Mouse (Mus musculus) limb, embryonic 14.5 days (tissue): ENCODE data around the gene Mib2. TPM values are rescaled to one million over a fixed set of nuclear protein-coding genes. Genes with fewer than 3 reads are reported as not detected.

Experiments used
- ATAC-seq: fragments of 200-750 bp; cut with Nextera tagmentation; 2 replicates; pipeline ENCODE4 v1.8.0; 2017; ENCODE audit warnings: low read depth, moderate number of reproducible peaks, moderate TSS enrichment; ENCODE audit not compliant: low FRiP score
- DNase-seq: peaks from one replicate; pipeline ENCODE4 v3.0.0-alpha.2; 2015; ENCODE audit warnings: low spot score
- H3K27ac ChIP-seq: fragments of 300-500 bp; sonication (generic); replicated peaks from 2 replicates; pipeline ENCODE4 v1.5.1; 2014; ENCODE audit warnings: low read depth, mild to moderate bottlenecking, low read length, moderate library complexity, mixed read lengths
- H3K27me3 ChIP-seq: fragments of 300-500 bp; sonication (generic); 2 replicates; pipeline ENCODE4 v1.6.1; 2014; ENCODE audit warnings: low read length, mixed read lengths; ENCODE audit not compliant: control insufficient read depth, insufficient read depth
- H3K36me3 ChIP-seq: fragments of 300-500 bp; sonication (generic); 2 replicates; pipeline ENCODE4 v1.6.1; 2014; ENCODE audit warnings: mild to moderate bottlenecking, low read length, moderate library complexity, mixed read lengths; ENCODE audit not compliant: control insufficient read depth, insufficient read depth
- H3K4me1 ChIP-seq: fragments of 300-500 bp; sonication (generic); 2 replicates; pipeline ENCODE4 v1.6.1; 2014; ENCODE audit warnings: antibody characterized with exemption, low read length, mixed read lengths; ENCODE audit not compliant: control insufficient read depth, insufficient read depth
- H3K4me2 ChIP-seq: fragments of 300-500 bp; sonication (generic); replicated peaks from 2 replicates; pipeline ENCODE4 v1.6.1; 2014; ENCODE audit warnings: low read depth, mild to moderate bottlenecking, low read length, moderate library complexity; ENCODE audit not compliant: severe bottlenecking
- H3K4me3 ChIP-seq: fragments of 300-500 bp; sonication (generic); replicated peaks from 2 replicates; pipeline ENCODE4 v1.5.1; 2014; ENCODE audit warnings: low read length
- H3K9ac ChIP-seq: fragments of 300-500 bp; sonication (generic); 2 replicates; pipeline ENCODE4 v1.6.1; 2014; ENCODE audit warnings: mild to moderate bottlenecking, low read depth, low read length, moderate library complexity; ENCODE audit not compliant: severe bottlenecking
- H3K9me3 ChIP-seq: fragments of 300-500 bp; sonication (generic); 2 replicates; pipeline ENCODE4 v1.6.1; 2016; ENCODE audit warnings: low read length; ENCODE audit not compliant: control insufficient read depth
- POLR2A ChIP-seq: fragments of 200-500 bp; IDR thresholded peaks from 2 replicates; pipeline ENCODE4 v1.8.0; 2012; ENCODE audit warnings: inconsistent platforms, mild to moderate bottlenecking, moderate library complexity, borderline replicate concordance; ENCODE audit not compliant: insufficient read depth, insufficient read length; ENCODE audit errors: extremely low read depth
- WGBS: fragments of 180-500 bp; shearing (Covaris S2); extraction: QIAGEN DNeasy Blood & Tissue Kit; methylation state at CpG from one replicate; pipeline ENCODE4 v1.1.7; 2014; 5-methylcytosine and 5-hydroxymethylcytosine counted together
- polyA plus RNA-seq, 2 experiments: library from polyadenylated mRNA; depleted of rRNA in 1 of 2; stranded (reverse) in 1 of 2; unstranded in 1 of 2; fragments of >200 nt; fragmentation: Nextera tagmentation in 1 of 2; extraction: Ambion mirVana in 1 of 2; gene quantifications; 2 replicates each; pipeline versions ENCODE4 v1.2.1 to v1.2.3; 2012 to 2014

Mib2 gene
- polyA plus RNA-seq, 2 experiments: 29.5 to 77.4 TPM

GRCm38 (mm10) chr4:155611860-155612259 lies 57.1 kb downstream of the Mib2 start:
- DNase-seq: no peak
- Histone ChIP-seq H3K27me3 (no peaks in the 10 kb centered on the region), H3K4me3 (no peak overlapping the region), H3K27ac (no peak overlapping the region), H3K4me2 (no peak overlapping the region), H3K4me1 (no peaks in the 10 kb centered on the region), H3K9me3 (no peaks in the 10 kb centered on the region), H3K9ac (no peak overlapping the region), H3K36me3 (peaks cover 63% of the 10 kb centered on the region)
- WGBS: 90% methylated on average over 3 of the region's 3 CpGs
- ATAC-seq: no peak
- TF ChIP-seq POLR2A: no peak

GRCm38 (mm10) chr4:155606825-155607224 lies 62.2 kb downstream of the Mib2 start:
- H3K9ac ChIP-seq: no peak overlapping the region
- no peaks in the 10 kb centered on the region for H3K9me3 ChIP-seq
- H3K4me3 ChIP-seq: no peak overlapping the region
- H3K27me3 ChIP-seq: no peaks in the 10 kb centered on the region
- H3K4me2 ChIP-seq: no peak overlapping the region
- no peak overlapping the region for H3K27ac ChIP-seq
- DNase-seq (no peak), ATAC-seq (no peak)
- 70% methylated on average over 2 of the region's 2 CpGs for WGBS
- peaks cover 28% of the 10 kb centered on the region for H3K36me3 ChIP-seq
- H3K4me1 ChIP-seq: peaks cover 7% of the 10 kb centered on the region; the same call in 1 of the 2 replicates
- no peak for TF ChIP-seq POLR2A

GRCm38 (mm10) chr4:155605132-155605531 lies 63.9 kb downstream of the Mib2 start:
- 92% methylated on average over 4 of the region's 4 CpGs for WGBS
- ATAC-seq: no peak
- H3K9ac ChIP-seq: no peak overlapping the region
- H3K4me1 ChIP-seq: peaks cover 11% of the 10 kb centered on the region; the same call in 1 of the 2 replicates
- H3K27me3 ChIP-seq: no peaks in the 10 kb centered on the region
- H3K36me3 ChIP-seq: peaks cover 16% of the 10 kb centered on the region
- no peak for TF ChIP-seq POLR2A
- no peaks in the 10 kb centered on the region for H3K9me3 ChIP-seq
- H3K27ac ChIP-seq: no peak overlapping the region
- DNase-seq: no peak
- H3K4me3 ChIP-seq: no peak overlapping the region
- no peak overlapping the region for H3K4me2 ChIP-seq

Other genes with a start within 250 kb of the Mib2 start
- 0.42 and 0.50 TPM in 2 replicates for gene Tmem52, start 200.1 kb downstream of the Mib2 start, polyA plus RNA-seq (2012; rRNA removed)
- not detected in 2 replicates for gene Tmem52, start 200.1 kb downstream of the Mib2 start, polyA plus RNA-seq (2014; fragmentation: Nextera tagmentation; extraction: Ambion mirVana)
- gene Gnb1, start 177.8 kb downstream of the Mib2 start, polyA plus RNA-seq (2012; rRNA removed): 511 and 686 TPM in 2 replicates
- gene Gnb1, start 177.8 kb downstream of the Mib2 start, polyA plus RNA-seq (2014; fragmentation: Nextera tagmentation; extraction: Ambion mirVana): 440 and 493 TPM in 2 replicates
- 78.8 and 91.2 TPM in 2 replicates for gene Nadk, start 106.8 kb downstream of the Mib2 start, polyA plus RNA-seq (2012; rRNA removed)
- 87.9 and 97.1 TPM in 2 replicates for gene Nadk, start 106.8 kb downstream of the Mib2 start, polyA plus RNA-seq (2014; fragmentation: Nextera tagmentation; extraction: Ambion mirVana)
- 10.9 and 13.8 TPM in 2 replicates for gene Slc35e2, start 67.8 kb downstream of the Mib2 start, polyA plus RNA-seq (2012; rRNA removed)
- 8.5 and 10.8 TPM in 2 replicates for gene Slc35e2, start 67.8 kb downstream of the Mib2 start, polyA plus RNA-seq (2014; fragmentation: Nextera tagmentation; extraction: Ambion mirVana)
- 45.3 and 65.6 TPM in 2 replicates for gene Cdk11b, start 44.3 kb downstream of the Mib2 start, polyA plus RNA-seq (2012; rRNA removed)
- gene Cdk11b, start 44.3 kb downstream of the Mib2 start, polyA plus RNA-seq (2014; fragmentation: Nextera tagmentation; extraction: Ambion mirVana): 53.9 and 60.1 TPM in 2 replicates
- not detected in 2 replicates for gene Gm10563, start 23.8 kb downstream of the Mib2 start, polyA plus RNA-seq (2012; rRNA removed)
- gene Gm10563, start 23.8 kb downstream of the Mib2 start, polyA plus RNA-seq (2014; fragmentation: Nextera tagmentation; extraction: Ambion mirVana): not detected in 2 replicates
- gene Mmp23, start 15.8 kb downstream of the Mib2 start, polyA plus RNA-seq (2012; rRNA removed): 34.7 and 42.7 TPM in 2 replicates
- 17.3 and 19.8 TPM in 2 replicates for gene Mmp23, start 15.8 kb downstream of the Mib2 start, polyA plus RNA-seq (2014; fragmentation: Nextera tagmentation; extraction: Ambion mirVana)
- 31.0 and 46.5 TPM in 2 replicates for gene Fndc10, start 25.1 kb upstream of the Mib2 start, polyA plus RNA-seq (2012; rRNA removed)
- 8.1 and 9.4 TPM in 2 replicates for gene Fndc10, start 25.1 kb upstream of the Mib2 start, polyA plus RNA-seq (2014; fragmentation: Nextera tagmentation; extraction: Ambion mirVana)
- gene Ssu72, start 35.6 kb upstream of the Mib2 start, polyA plus RNA-seq (2012; rRNA removed): 105 and 115 TPM in 2 replicates
- gene Ssu72, start 35.6 kb upstream of the Mib2 start, polyA plus RNA-seq (2014; fragmentation: Nextera tagmentation; extraction: Ambion mirVana): 131 and 135 TPM in 2 replicates
- 3.7 and 4.0 TPM in 2 replicates for gene Tmem240, start 65.6 kb upstream of the Mib2 start, polyA plus RNA-seq (2012; rRNA removed)
- gene Tmem240, start 65.6 kb upstream of the Mib2 start, polyA plus RNA-seq (2014; fragmentation: Nextera tagmentation; extraction: Ambion mirVana): 0.88 and 1.1 TPM in 2 replicates
- gene Atad3a, start 91.9 kb upstream of the Mib2 start, polyA plus RNA-seq (2012; rRNA removed): 117 and 135 TPM in 2 replicates
- gene Atad3a, start 91.9 kb upstream of the Mib2 start, polyA plus RNA-seq (2014; fragmentation: Nextera tagmentation; extraction: Ambion mirVana): 84.8 and 85.2 TPM in 2 replicates
- gene Vwa1, start 105.5 kb upstream of the Mib2 start, polyA plus RNA-seq (2012; rRNA removed): 12.4 and 14.9 TPM in 2 replicates
- gene Vwa1, start 105.5 kb upstream of the Mib2 start, polyA plus RNA-seq (2014; fragmentation: Nextera tagmentation; extraction: Ambion mirVana): 11.9 and 13.9 TPM in 2 replicates
- 2.0 and 2.6 TPM in 2 replicates for gene Tmem88b, start 116.7 kb upstream of the Mib2 start, polyA plus RNA-seq (2012; rRNA removed)
- 0.48 and 0.67 TPM in 2 replicates for gene Tmem88b, start 116.7 kb upstream of the Mib2 start, polyA plus RNA-seq (2014; fragmentation: Nextera tagmentation; extraction: Ambion mirVana)
- 0.23 TPM in 1 of 2 replicates, not detected in the other for gene Ankrd65, start 121.2 kb upstream of the Mib2 start, polyA plus RNA-seq (2012; rRNA removed)
- not detected in 2 replicates for gene Ankrd65, start 121.2 kb upstream of the Mib2 start, polyA plus RNA-seq (2014; fragmentation: Nextera tagmentation; extraction: Ambion mirVana)
- gene Mrpl20, start 133.7 kb upstream of the Mib2 start, polyA plus RNA-seq (2012; rRNA removed): 72.2 and 97.5 TPM in 2 replicates
- 199 and 215 TPM in 2 replicates for gene Mrpl20, start 133.7 kb upstream of the Mib2 start, polyA plus RNA-seq (2014; fragmentation: Nextera tagmentation; extraction: Ambion mirVana)
- 273 and 304 TPM in 2 replicates for gene Ccnl2, start 143.3 kb upstream of the Mib2 start, polyA plus RNA-seq (2012; rRNA removed)
- gene Ccnl2, start 143.3 kb upstream of the Mib2 start, polyA plus RNA-seq (2014; fragmentation: Nextera tagmentation; extraction: Ambion mirVana): 190 and 199 TPM in 2 replicates
- 112 and 114 TPM in 2 replicates for gene Aurkaip1, start 162.1 kb upstream of the Mib2 start, polyA plus RNA-seq (2012; rRNA removed)
- gene Aurkaip1, start 162.1 kb upstream of the Mib2 start, polyA plus RNA-seq (2014; fragmentation: Nextera tagmentation; extraction: Ambion mirVana): 126 and 129 TPM in 2 replicates
- 218 and 302 TPM in 2 replicates for gene Mxra8, start 170.5 kb upstream of the Mib2 start, polyA plus RNA-seq (2012; rRNA removed)
- gene Mxra8, start 170.5 kb upstream of the Mib2 start, polyA plus RNA-seq (2014; fragmentation: Nextera tagmentation; extraction: Ambion mirVana): 109 and 120 TPM in 2 replicates
- gene Dvl1, start 178.2 kb upstream of the Mib2 start, polyA plus RNA-seq (2012; rRNA removed): 92.9 and 131 TPM in 2 replicates
- 17.4 and 18.8 TPM in 2 replicates for gene Dvl1, start 178.2 kb upstream of the Mib2 start, polyA plus RNA-seq (2014; fragmentation: Nextera tagmentation; extraction: Ambion mirVana)
- 0.31 and 0.51 TPM in 2 replicates for gene Tas1r3, start 194.2 kb upstream of the Mib2 start, polyA plus RNA-seq (2012; rRNA removed)
- 0.32 and 0.37 TPM in 2 replicates for gene Tas1r3, start 194.2 kb upstream of the Mib2 start, polyA plus RNA-seq (2014; fragmentation: Nextera tagmentation; extraction: Ambion mirVana)
- 15.0 and 20.5 TPM in 2 replicates for gene Cptp, start 200.2 kb upstream of the Mib2 start, polyA plus RNA-seq (2012; rRNA removed)
- gene Cptp, start 200.2 kb upstream of the Mib2 start, polyA plus RNA-seq (2014; fragmentation: Nextera tagmentation; extraction: Ambion mirVana): 16.3 and 19.2 TPM in 2 replicates
- 57.4 and 60.7 TPM in 2 replicates for gene Ints11, start 200.3 kb upstream of the Mib2 start, polyA plus RNA-seq (2012; rRNA removed)
- gene Ints11, start 200.3 kb upstream of the Mib2 start, polyA plus RNA-seq (2014; fragmentation: Nextera tagmentation; extraction: Ambion mirVana): 63.7 and 75.4 TPM in 2 replicates
- gene Pusl1, start 222.6 kb upstream of the Mib2 start, polyA plus RNA-seq (2012; rRNA removed): 95.7 and 125 TPM in 2 replicates
- gene Pusl1, start 222.6 kb upstream of the Mib2 start, polyA plus RNA-seq (2014; fragmentation: Nextera tagmentation; extraction: Ambion mirVana): 54.9 and 57.2 TPM in 2 replicates
- gene Acap3, start 222.6 kb upstream of the Mib2 start, polyA plus RNA-seq (2012; rRNA removed): 33.8 and 41.6 TPM in 2 replicates
- 19.8 and 22.6 TPM in 2 replicates for gene Acap3, start 222.6 kb upstream of the Mib2 start, polyA plus RNA-seq (2014; fragmentation: Nextera tagmentation; extraction: Ambion mirVana)